Mouse (Mus musculus) hematopoietic stem cell, adult 5-6 weeks (primary cell): ENCODE results near the gene Svs2. TPM values are rescaled to one million over a fixed set of nuclear protein-coding genes. Genes with fewer than 3 reads are reported as not detected.

Source experiments
- total RNA-seq: library from RNA; stranded (forward); fragments of 172-1452, 232-1000 nt; gene quantifications from 2 replicates; pipeline ENCODE4 v1.2.3, GENCODE M21; 2017

The Svs2 gene
- total RNA-seq, 1 experiment from 2014 or later = not detected

Other genes starting within 250 kb of the Svs2 start
- gene Ywhab, start 243.5 kb downstream of the Svs2 start, total RNA-seq = 66.2 and 87.0 TPM in 2 replicates
- 0.05 and 0.13 TPM in 2 replicates for gene Pabpc1l, start 213.0 kb downstream of the Svs2 start, total RNA-seq
- 163 and 235 TPM in 2 replicates for gene Stk4, start 168.1 kb downstream of the Svs2 start, total RNA-seq
- 44.8 and 46.7 TPM in 2 replicates for gene Tomm34, start 167.3 kb downstream of the Svs2 start, total RNA-seq
- gene Kcns1, start 67.4 kb downstream of the Svs2 start, total RNA-seq = 0.38 and 2.3 TPM in 2 replicates
- gene Wfdc5, start 55.7 kb downstream of the Svs2 start, total RNA-seq = not detected in 2 replicates
- not detected in 2 replicates for gene Wfdc12, start 47.9 kb downstream of the Svs2 start, total RNA-seq
- gene Wfdc15a, start 38.3 kb downstream of the Svs2 start, total RNA-seq = not detected in 2 replicates
- gene Wfdc15b, start 16.8 kb downstream of the Svs2 start, total RNA-seq = not detected in 2 replicates
- gene Svs3b, start 18.2 kb upstream of the Svs2 start, total RNA-seq = not detected in 2 replicates
- gene Svs4, start 40.0 kb upstream of the Svs2 start, total RNA-seq = not detected in 2 replicates
- gene Svs3a, start 50.8 kb upstream of the Svs2 start, total RNA-seq = not detected in 2 replicates
- gene Svs6, start 78.3 kb upstream of the Svs2 start, total RNA-seq = not detected in 2 replicates
- not detected in 2 replicates for gene Svs5, start 94.3 kb upstream of the Svs2 start, total RNA-seq
- 5.4 and 12.8 TPM in 2 replicates for gene Slpi, start 150.6 kb upstream of the Svs2 start, total RNA-seq
- gene Rbpjl, start 164.7 kb upstream of the Svs2 start, total RNA-seq = not detected in 2 replicates
- 0.31 TPM in 1 of 2 replicates, not detected in the other for gene Matn4, start 166.7 kb upstream of the Svs2 start, total RNA-seq
- gene Sdc4, start 205.4 kb upstream of the Svs2 start, total RNA-seq = 11.6 and 17.7 TPM in 2 replicates
- 17.0 and 20.7 TPM in 2 replicates for gene Sys1, start 218.5 kb upstream of the Svs2 start, total RNA-seq
- gene Gm20458, start 222.5 kb upstream of the Svs2 start, total RNA-seq = 1.7 TPM in 1 of 2 replicates, not detected in the other
- gene Trp53tg5, start 235.3 kb upstream of the Svs2 start, total RNA-seq = not detected in 2 replicates
- gene Dbndd2, start 247.6 kb upstream of the Svs2 start, total RNA-seq = 1.6 TPM in 1 of 2 replicates, not detected in the other